Mouse (Mus musculus) E14TG2a.4 (cell line): Measurements from ENCODE around the gene Tmem45a.

ENCODE experiments used
- CTCF ChIP-seq: conservative IDR thresholded peaks from 2 replicates; pipeline ENCODE4 v1.5.1; 2014; ENCODE audit warnings: low read length
- POU5F1 ChIP-seq: IDR thresholded peaks from 2 replicates; pipeline ENCODE4 v1.6.1; 2014; ENCODE audit warnings: low read length, borderline replicate concordance

GRCm38 (mm10) chr16:56801370-56802109 is 84.4 kb downstream of the Tmem45a start:
- TF ChIP-seq CTCF, result no peak
- no peak for TF ChIP-seq POU5F1
